Mouse (Mus musculus): ENCODE data around the gene Ttn. TPM values are rescaled to one million over a fixed set of nuclear protein-coding genes. Genes with fewer than 3 reads are reported as not detected.

The Ttn gene
- polyA plus RNA-seq, 1 experiment from 2014 or later: 1.7 TPM

- Histone ChIP-seq H3K9ac (no peak overlapping the region), H3K36me3 (no peaks in the 10 kb centered on the region), H3K4me2 (no peak overlapping the region), H3K27me3 (replicated peaks) (no peaks in the 10 kb centered on the region), H3K4me1 (no peaks in the 10 kb centered on the region), H3K4me3 (replicated peaks) (no peak overlapping the region), H3K9me3 (no peaks in the 10 kb centered on the region), H3K27ac (no peak overlapping the region)
- no peak for ATAC-seq (ENCODE audit: insufficient read depth, low FRiP score, low read depth)
- WGBS: 62% methylated on average over 5 of the region's 5 CpGs
Observed at GRCm38 (mm10) chr2:76981717-76982116, 630 bp downstream of the Ttn start.

- Histone ChIP-seq H3K36me3 (no peaks in the 10 kb centered on the region), H3K9ac (no peak overlapping the region), H3K4me2 (no peak overlapping the region), H3K27ac (no peak overlapping the region), H3K4me3 (replicated peaks) (no peak overlapping the region), H3K9me3 (no peaks in the 10 kb centered on the region), H3K4me1 (no peaks in the 10 kb centered on the region), H3K27me3 (replicated peaks) (no peaks in the 10 kb centered on the region)
- no peak for ATAC-seq (ENCODE audit: insufficient read depth, low FRiP score, low read depth)
- 50% methylated on average over 9 of the region's 9 CpGs for WGBS
Observed at GRCm38 (mm10) chr2:76980146-76980545, 2.2 kb downstream of the Ttn start.

GRCm38 (mm10) chr2:76977650-76978049 lies 4.7 kb downstream of the Ttn start:
- no peak for ATAC-seq (ENCODE audit: insufficient read depth, low FRiP score, low read depth)
- H3K27me3 ChIP-seq (replicated peaks): no peaks in the 10 kb centered on the region
- WGBS: 71% methylated on average over 6 of the region's 6 CpGs
- H3K36me3 ChIP-seq: no peaks in the 10 kb centered on the region
- H3K9me3 ChIP-seq: no peaks in the 10 kb centered on the region
- no peak overlapping the region for H3K27ac ChIP-seq
- no peak overlapping the region for H3K4me2 ChIP-seq
- H3K4me1 ChIP-seq: no peaks in the 10 kb centered on the region
- H3K4me3 ChIP-seq (replicated peaks): no peak overlapping the region
- H3K9ac ChIP-seq: no peak overlapping the region

- no peak for ATAC-seq (ENCODE audit: insufficient read depth, low FRiP score, low read depth)
- H3K4me2 ChIP-seq: no peak overlapping the region
- no peak overlapping the region for H3K27ac ChIP-seq
- 61% methylated on average over 4 of the region's 4 CpGs for WGBS
- no peak overlapping the region for H3K4me3 ChIP-seq (replicated peaks)
- no peaks in the 10 kb centered on the region for H3K27me3 ChIP-seq (replicated peaks)
- H3K9me3 ChIP-seq: no peaks in the 10 kb centered on the region
- no peaks in the 10 kb centered on the region for H3K36me3 ChIP-seq
- H3K9ac ChIP-seq: no peak overlapping the region
- no peaks in the 10 kb centered on the region for H3K4me1 ChIP-seq
Observed at GRCm38 (mm10) chr2:76972051-76972450, 10.3 kb downstream of the Ttn start.

- Histone ChIP-seq H3K9ac (no peak overlapping the region), H3K4me2 (no peak overlapping the region), H3K27ac (no peak overlapping the region), H3K36me3 (no peaks in the 10 kb centered on the region), H3K4me1 (no peaks in the 10 kb centered on the region), H3K9me3 (no peaks in the 10 kb centered on the region), H3K4me3 (replicated peaks) (no peak overlapping the region), H3K27me3 (replicated peaks) (no peaks in the 10 kb centered on the region)
- no peak for ATAC-seq (ENCODE audit: insufficient read depth, low FRiP score, low read depth)
- WGBS: 57% methylated on average over 5 of the region's 5 CpGs
Observed at GRCm38 (mm10) chr2:76971069-76971468, 11.3 kb downstream of the Ttn start.

GRCm38 (mm10) chr2:76970669-76971068 lies 11.7 kb downstream of the Ttn start:
- no peak overlapping the region for H3K9ac ChIP-seq
- H3K4me2 ChIP-seq: no peak overlapping the region
- H3K36me3 ChIP-seq: no peaks in the 10 kb centered on the region
- H3K9me3 ChIP-seq: no peaks in the 10 kb centered on the region
- WGBS: 13% methylated on average over 4 of the region's 4 CpGs
- H3K4me1 ChIP-seq: no peaks in the 10 kb centered on the region
- H3K4me3 ChIP-seq (replicated peaks): no peak overlapping the region
- no peak overlapping the region for H3K27ac ChIP-seq
- ATAC-seq (ENCODE audit: insufficient read depth, low FRiP score, low read depth): no peak
- H3K27me3 ChIP-seq (replicated peaks): no peaks in the 10 kb centered on the region

GRCm38 (mm10) chr2:76970204-76970603 lies 12.1 kb downstream of the Ttn start:
- no peak for ATAC-seq (ENCODE audit: insufficient read depth, low FRiP score, low read depth)
- no peaks in the 10 kb centered on the region for H3K4me1 ChIP-seq
- no peaks in the 10 kb centered on the region for H3K36me3 ChIP-seq
- no peak overlapping the region for H3K9ac ChIP-seq
- no peaks in the 10 kb centered on the region for H3K9me3 ChIP-seq
- H3K27ac ChIP-seq: no peak overlapping the region
- H3K27me3 ChIP-seq (replicated peaks): no peaks in the 10 kb centered on the region
- no peak overlapping the region for H3K4me3 ChIP-seq (replicated peaks)
- no peak overlapping the region for H3K4me2 ChIP-seq
- WGBS: 59% methylated on average over 6 of the region's 6 CpGs

- H3K9ac ChIP-seq: no peak overlapping the region
- no peak overlapping the region for H3K27ac ChIP-seq
- H3K36me3 ChIP-seq: no peaks in the 10 kb centered on the region
- 81% methylated on average over 21 of the region's 21 CpGs for WGBS
- H3K4me1 ChIP-seq: no peaks in the 10 kb centered on the region
- no peaks in the 10 kb centered on the region for H3K9me3 ChIP-seq
- no peak for ATAC-seq (ENCODE audit: insufficient read depth, low FRiP score, low read depth)
- H3K27me3 ChIP-seq (replicated peaks): no peaks in the 10 kb centered on the region
- no peak overlapping the region for H3K4me2 ChIP-seq
- no peak overlapping the region for H3K4me3 ChIP-seq (replicated peaks)
Observed at GRCm38 (mm10) chr2:76969637-76970036, 12.7 kb downstream of the Ttn start.

- no peak overlapping the region for H3K27ac ChIP-seq
- H3K27me3 ChIP-seq (replicated peaks): no peaks in the 10 kb centered on the region
- H3K4me3 ChIP-seq (replicated peaks): no peak overlapping the region
- no peaks in the 10 kb centered on the region for H3K36me3 ChIP-seq
- H3K9me3 ChIP-seq: no peaks in the 10 kb centered on the region
- 27% methylated on average over 8 of the region's 8 CpGs for WGBS
- ATAC-seq (ENCODE audit: insufficient read depth, low FRiP score, low read depth): no peak
- H3K4me2 ChIP-seq: no peak overlapping the region
- no peaks in the 10 kb centered on the region for H3K4me1 ChIP-seq
- H3K9ac ChIP-seq: no peak overlapping the region
Observed at GRCm38 (mm10) chr2:76968919-76969318, 13.4 kb downstream of the Ttn start.

- WGBS: 82% methylated on average over 6 of the region's 6 CpGs
- Histone ChIP-seq H3K9ac (no peak overlapping the region), H3K27me3 (replicated peaks) (no peaks in the 10 kb centered on the region)
Observed at GRCm38 (mm10) chr2:76966582-76966981, 15.8 kb downstream of the Ttn start.

GRCm38 (mm10) chr2:76966013-76966412 lies 16.3 kb downstream of the Ttn start:
- Histone ChIP-seq H3K4me1 (no peaks in the 10 kb centered on the region), H3K27ac (no peak overlapping the region), H3K4me3 (replicated peaks) (no peak overlapping the region), H3K36me3 (no peaks in the 10 kb centered on the region), H3K4me2 (no peak overlapping the region), H3K9ac (no peak overlapping the region), H3K27me3 (replicated peaks) (no peaks in the 10 kb centered on the region), H3K9me3 (no peaks in the 10 kb centered on the region)
- ATAC-seq (ENCODE audit: insufficient read depth, low FRiP score, low read depth): no peak
- WGBS: 65% methylated on average over 2 of the region's 2 CpGs

More at GRCm38 (mm10) chr2:76966582-76966981, 15.8 kb downstream of the Ttn start:
- Histone ChIP-seq H3K9me3 (no peaks in the 10 kb centered on the region), H3K4me2 (no peak overlapping the region), H3K27ac (no peak overlapping the region), H3K36me3 (no peaks in the 10 kb centered on the region), H3K4me1 (no peaks in the 10 kb centered on the region), H3K4me3 (replicated peaks) (no peak overlapping the region)
- no peak for ATAC-seq (ENCODE audit: insufficient read depth, low FRiP score, low read depth)

GRCm38 (mm10) chr2:76965542-76965941 lies 16.8 kb downstream of the Ttn start:
- Histone ChIP-seq H3K36me3 (no peaks in the 10 kb centered on the region), H3K27ac (no peak overlapping the region), H3K4me3 (replicated peaks) (no peak overlapping the region), H3K9ac (no peak overlapping the region), H3K9me3 (no peaks in the 10 kb centered on the region), H3K27me3 (replicated peaks) (no peaks in the 10 kb centered on the region), H3K4me1 (no peaks in the 10 kb centered on the region), H3K4me2 (no peak overlapping the region)
- 82% methylated on average over 7 of the region's 7 CpGs for WGBS
- no peak for ATAC-seq (ENCODE audit: insufficient read depth, low FRiP score, low read depth)

- Histone ChIP-seq H3K9ac (no peak overlapping the region), H3K4me2 (no peak overlapping the region), H3K4me1 (no peaks in the 10 kb centered on the region), H3K27me3 (replicated peaks) (no peaks in the 10 kb centered on the region), H3K9me3 (no peaks in the 10 kb centered on the region), H3K36me3 (no peaks in the 10 kb centered on the region), H3K4me3 (replicated peaks) (no peak overlapping the region), H3K27ac (no peak overlapping the region)
- WGBS: 58% methylated on average over 6 of the region's 6 CpGs
- no peak for ATAC-seq (ENCODE audit: insufficient read depth, low FRiP score, low read depth)
Observed at GRCm38 (mm10) chr2:76962045-76962432, 20.3 kb downstream of the Ttn start.
